Mouse (Mus musculus) hematopoietic stem cell, adult 5-6 weeks (primary cell): ENCODE measurements at regions not wholly inside any gene's neighbourhood (a gene's known extent, or its start where the extent isn't known, plus 50 kb on each side); places are given as distances from the start of the nearest gene placed in this dataset.

ENCODE experiments used
- ATAC-seq, 2 experiments: fragments of 125-278 bp in 1 of 2; replicated peaks in 1 of 2; 2 replicates each; pipeline ENCODE4 v1.8.0; 2016 to 2017; ENCODE audit warnings: inconsistent platforms in 2 of 2, mild to moderate bottlenecking in 2 of 2, moderate number of reproducible peaks in 2 of 2, low read depth in 1 of 2, moderate TSS enrichment in 1 of 2; ENCODE audit not compliant: low FRiP score in 2 of 2, poor library complexity in 2 of 2, severe bottlenecking in 2 of 2, insufficient read depth in 1 of 2, low TSS enrichment in 1 of 2

- ATAC-seq, result no peak
Observed at GRCm38 (mm10) chr12:109539046-109539445, 61.1 kb downstream of the Rtl1 start.

DNA sequence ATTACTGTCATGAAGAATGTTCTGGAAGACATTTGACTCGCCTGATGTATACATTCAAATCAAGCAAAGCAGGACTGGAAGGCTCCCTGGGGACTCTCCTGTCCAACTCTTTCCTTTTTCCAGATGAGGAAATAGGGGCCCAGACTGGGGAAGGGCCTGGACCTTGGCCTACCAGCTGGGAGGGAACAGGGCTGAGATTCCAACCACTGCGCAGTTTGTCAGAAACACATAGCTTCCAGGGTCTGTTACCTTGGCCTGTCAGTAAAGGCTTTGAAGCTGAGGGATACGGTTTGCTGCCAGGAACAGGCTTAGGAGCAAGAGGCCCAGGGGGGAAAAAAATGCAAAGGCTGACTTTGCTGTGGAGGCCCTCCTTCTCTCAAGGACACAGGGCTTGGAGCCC lies 61.5 kb downstream of the Rtl1 start:
- no peak for ATAC-seq

DNA sequence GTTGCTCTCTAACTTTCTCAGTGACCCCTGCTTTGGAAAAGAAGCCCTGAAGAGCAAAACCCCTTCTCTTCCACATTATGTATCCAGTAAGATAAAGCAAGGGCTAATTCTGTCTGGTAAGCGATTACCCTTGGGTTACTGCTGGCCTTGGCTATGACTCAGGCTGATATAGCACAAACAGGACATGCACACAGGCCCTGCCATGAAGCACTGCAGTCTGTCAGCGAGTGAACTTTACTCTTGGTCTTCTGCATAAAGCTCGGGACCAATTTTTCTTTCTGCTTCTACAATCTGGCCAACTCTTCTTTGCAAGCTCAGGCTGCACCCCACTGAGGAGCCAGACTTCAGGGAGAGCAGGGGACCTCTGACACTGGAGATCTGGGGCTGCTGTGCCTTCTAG lies 63.6 kb downstream of the Rtl1 start:
- no peak for ATAC-seq

- no peak for ATAC-seq
Observed at GRCm38 (mm10) chr12:109532392-109532791, 67.7 kb downstream of the Rtl1 start.

GRCm38 (mm10) chr12:109531347-109532023 lies 68.6 kb downstream of the Rtl1 start:
- ATAC-seq, result peak; percentile 26 to 35; a peak in 1 of 4 replicates

DNA sequence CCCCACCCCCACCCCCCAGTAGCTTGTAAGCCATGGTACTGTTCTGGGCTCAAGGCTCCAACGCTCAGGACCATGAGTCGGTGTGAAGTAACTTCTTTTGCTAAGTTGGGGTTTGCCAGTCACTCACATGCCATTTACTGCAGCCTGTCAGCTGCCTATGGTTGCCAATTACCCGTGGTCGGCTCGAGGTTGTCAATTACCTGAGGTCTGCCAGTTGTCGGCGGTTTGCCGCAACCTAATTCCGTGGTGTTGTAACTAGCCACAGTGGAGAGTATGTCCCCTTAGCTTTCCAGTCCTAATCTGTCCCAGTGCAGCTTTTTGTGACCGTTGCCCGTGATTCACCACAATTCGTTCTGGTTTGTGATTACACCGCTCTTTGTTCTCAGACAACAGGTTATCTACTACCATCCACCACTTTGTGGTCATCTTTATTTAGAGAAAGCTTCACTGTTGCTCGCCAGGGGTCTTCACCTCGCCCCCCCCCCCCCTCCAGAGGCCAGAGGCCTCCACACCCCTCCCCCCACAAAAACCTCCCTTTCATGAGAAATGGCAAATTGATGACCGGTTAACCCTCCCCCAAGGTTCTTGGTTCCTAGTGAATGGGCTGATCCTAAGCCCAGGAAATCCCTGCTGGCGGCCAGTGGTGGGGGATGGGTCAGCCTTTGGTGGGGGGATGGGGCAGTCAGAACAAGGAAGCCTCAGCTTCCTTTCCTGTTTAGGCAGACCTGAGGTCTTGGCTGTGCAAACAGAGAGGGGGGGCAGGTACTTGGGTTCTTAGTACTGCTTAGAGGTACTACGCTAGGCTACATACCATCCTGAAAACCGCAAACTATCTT lies 69.7 kb downstream of the Rtl1 start:
- ATAC-seq, result peak; percentile 33 to 50; a peak in 1 of 4 replicates

DNA sequence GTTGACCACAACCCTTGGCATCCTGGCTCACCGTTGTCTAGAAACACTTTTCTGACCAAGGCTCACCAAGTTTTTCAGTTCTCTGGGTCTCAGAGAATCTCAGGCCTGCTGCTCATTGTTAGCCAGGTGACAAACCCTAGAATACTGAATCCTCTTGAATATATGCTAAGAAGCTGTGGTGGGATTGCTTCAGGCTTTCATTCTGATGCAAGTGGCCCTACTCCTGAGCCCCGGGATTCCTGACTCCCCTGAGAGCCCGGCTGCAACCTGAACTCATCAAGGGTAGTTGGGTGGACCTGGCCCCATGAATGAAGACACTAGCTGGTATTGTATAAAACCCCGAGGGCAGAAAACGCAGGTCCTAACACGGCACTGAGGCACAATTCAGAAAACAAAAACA lies 70.6 kb downstream of the Rtl1 start:
- ATAC-seq, result no peak

DNA sequence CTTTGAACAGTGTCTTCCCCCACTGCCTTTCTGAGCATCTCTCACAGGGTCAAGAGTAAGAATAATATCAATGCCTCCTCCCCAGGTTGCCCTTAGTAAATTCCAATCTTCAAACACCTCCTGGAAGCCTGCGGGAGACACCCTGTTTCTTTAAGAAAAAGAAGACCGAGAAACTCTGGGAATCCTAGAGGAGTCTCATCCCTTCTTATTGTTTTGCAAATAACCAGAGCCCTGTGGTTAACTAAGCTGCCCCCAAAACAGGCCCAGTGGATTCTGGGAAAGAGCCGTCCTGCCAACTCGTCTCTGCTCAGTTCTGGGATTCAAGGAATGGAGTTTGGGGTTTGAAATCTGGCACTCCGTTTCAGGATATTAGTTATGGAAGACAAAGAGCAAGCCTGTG lies 71.2 kb downstream of the Rtl1 start:
- ATAC-seq, result no peak

DNA sequence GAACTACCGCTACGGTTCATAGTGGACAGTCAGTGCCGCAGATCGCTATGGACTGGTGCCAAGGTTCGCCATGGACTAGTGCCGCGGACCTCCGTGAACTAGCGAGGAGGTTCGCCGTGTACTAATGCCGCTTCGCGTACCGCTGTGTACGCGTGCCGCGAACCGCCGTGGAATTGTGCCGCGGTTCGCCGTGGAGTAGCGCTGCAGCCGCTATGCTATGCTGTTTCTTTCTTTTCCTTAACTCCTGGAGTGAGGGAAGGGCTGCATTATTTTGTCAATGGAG lies 71.9 kb downstream of the Rtl1 start:
- no peak for ATAC-seq

- no peak for ATAC-seq
Observed at GRCm38 (mm10) chr12:109527414-109528262, 72.5 kb downstream of the Rtl1 start.

DNA sequence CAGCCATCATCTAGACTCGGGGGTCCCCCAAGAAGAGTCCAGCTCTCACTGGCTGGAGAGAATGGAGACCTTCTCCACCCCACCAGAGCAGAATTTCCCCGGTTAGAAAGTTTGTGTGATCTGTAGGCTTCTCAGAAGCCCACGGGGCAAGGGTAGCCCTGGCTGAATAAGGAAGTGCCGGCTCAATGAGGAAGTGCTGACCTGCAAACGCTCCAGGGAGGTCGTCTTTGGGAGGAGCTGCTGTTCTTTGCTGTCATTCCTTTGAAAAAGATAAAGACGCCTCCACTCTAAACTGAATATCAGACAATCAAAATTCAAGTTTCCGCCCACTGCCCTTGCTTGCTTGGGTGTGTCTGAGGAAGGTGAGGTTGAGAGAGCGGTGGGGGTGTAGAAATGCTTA lies 73.0 kb downstream of the Dlk1 start:
- peak; percentile 73 to 74 for ATAC-seq

DNA sequence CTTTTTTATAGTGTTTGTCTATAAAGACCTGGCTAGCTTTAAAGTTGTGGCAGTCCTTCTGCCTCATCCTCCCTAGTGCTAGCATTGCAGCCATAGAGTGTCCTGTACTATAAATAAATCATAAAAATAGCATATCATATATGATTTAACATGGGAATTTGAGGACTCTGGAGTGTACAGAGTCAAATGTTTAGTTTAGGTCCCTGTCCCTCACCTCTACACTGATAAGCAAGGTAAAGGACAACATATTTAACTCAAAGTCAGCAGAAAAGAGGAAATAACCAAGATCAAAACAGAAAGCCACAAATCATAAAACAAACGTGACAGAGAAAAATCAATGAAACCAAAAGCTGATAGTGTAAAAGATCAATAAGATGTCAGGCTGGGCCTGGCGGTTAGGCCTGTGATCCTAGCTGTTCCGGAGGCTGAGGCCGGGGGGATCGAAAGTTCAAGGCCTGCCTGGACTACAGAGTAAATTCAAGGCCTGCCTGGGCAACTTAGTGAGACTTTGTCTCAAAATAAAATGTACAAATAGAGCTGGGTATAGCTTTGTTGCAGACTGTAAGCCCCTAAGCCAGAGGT lies 68.7 kb downstream of the Dlk1 start:
- no peak for ATAC-seq

DNA sequence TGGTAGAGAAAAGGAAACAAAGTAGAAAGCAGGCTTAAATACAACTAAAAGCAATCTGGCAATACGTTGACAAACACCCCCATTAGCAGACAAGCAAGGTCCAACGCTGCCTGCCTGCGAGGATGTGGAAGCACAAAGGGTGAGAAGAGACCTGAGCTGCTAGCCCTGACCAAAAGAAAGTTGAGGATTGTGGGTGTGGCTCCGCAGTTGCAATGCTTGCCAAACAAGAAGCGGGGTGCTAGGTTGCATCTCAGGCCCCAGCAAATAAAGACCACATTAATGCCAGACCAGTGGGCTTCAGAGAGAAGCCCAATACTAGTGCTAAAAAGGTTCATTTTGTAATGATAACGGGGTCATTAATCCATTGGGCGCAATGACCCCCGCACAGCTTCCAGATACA lies 67.8 kb downstream of the Dlk1 start:
- ATAC-seq, result no peak

DNA sequence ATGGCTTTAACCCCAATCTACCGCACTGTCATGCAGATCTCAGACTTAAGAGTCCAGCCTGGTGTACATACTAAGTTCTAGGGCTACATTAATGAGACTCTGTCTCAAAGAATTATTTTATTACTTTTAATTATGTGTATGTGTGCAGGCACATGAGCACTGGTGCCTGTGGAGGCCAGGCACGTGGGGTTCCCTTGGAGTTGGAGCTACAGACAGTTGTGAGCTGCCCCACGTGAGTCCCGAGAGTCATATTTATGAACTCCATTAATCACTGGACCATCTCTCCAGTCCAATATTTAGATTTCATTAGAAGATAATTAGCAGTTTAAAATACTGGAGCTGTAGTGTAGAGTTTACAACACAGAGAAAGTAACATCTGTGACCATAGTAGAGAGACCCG lies 67.2 kb downstream of the Dlk1 start:
- no peak for ATAC-seq

DNA sequence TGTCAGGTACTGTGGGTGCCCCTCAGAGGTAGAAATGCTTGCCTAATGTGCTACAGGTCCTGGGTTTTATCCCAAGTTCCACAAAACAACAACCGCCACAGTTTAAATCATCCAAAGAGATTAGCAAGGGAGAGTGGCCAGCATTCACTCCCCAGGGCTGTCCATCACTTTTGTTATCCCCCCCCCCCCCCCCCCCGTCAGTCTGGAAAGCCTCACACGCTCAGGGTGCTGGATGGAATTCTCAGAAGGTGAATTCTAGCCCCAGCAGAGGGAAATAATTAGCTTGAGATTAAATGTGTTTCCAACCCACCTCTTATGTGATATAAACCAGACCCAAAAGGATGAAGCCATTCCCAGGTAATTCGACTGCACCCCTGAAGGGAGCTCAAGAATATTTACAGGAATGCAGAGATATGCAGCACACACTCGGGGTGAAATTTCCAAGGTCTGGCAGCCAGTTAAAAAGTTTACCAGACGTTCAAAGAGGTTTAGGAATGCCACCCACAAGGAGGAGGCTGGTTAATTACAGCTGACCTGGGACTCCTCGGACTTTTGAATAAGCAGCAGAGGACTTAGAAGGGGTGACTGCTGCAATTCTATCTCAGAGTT lies 65.9 kb downstream of the Dlk1 start:
- ATAC-seq, result no peak

DNA sequence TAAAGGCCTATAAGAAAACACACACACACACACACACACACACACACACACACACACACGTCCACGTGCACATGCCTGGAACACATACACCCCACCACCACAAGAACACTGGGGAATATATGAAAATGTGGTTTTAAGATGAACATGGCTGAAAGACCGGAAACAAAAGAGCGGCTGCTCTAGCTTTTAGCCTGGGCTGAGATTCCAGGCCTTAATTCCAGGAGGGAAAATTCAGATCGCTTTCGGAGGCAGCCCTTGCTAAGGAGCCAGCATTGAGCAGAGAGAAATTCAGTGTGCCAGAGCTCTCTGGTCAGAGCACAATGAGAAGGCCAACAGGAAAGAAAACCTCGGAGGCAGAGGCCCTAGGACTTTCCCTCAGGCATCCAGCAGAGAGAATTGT lies 65.1 kb downstream of the Dlk1 start:
- no peak for ATAC-seq

- no peak for ATAC-seq
Observed at GRCm38 (mm10) chr12:109516961-109517360, 64.3 kb downstream of the Dlk1 start.
